Mouse (Mus musculus) CH12.LX (cell line): Measurements from ENCODE around the gene Tmem50b.

ENCODE experiments used
- E2F4 ChIP-seq: IDR thresholded peaks from 2 replicates; pipeline ENCODE4 v1.6.1; 2011; ENCODE audit warnings: low read depth, low read length, improper control_type of control experiment; ENCODE audit not compliant: insufficient replicate concordance
- KAT2A ChIP-seq: IDR thresholded peaks from 2 replicates; pipeline ENCODE4 v1.6.1; 2012; ENCODE audit warnings: low read length, improper control_type of control experiment, inconsistent platforms; ENCODE audit not compliant: insufficient replicate concordance
- POLR2A ChIP-seq: IDR thresholded peaks from 2 replicates; pipeline ENCODE4 v1.6.1; 2011; ENCODE audit warnings: low read depth, mild to moderate bottlenecking, improper control_type of control experiment, low read length
- SMC3 ChIP-seq: IDR thresholded peaks from 2 replicates; pipeline ENCODE4 v1.6.1; 2011; ENCODE audit warnings: low read depth, low read length, improper control_type of control experiment

GRCm38 (mm10) chr16:91611248-91611647 is 13.6 kb upstream of the Tmem50b start:
- no peak for TF ChIP-seq SMC3
- TF ChIP-seq E2F4: no peak
- no peak for TF ChIP-seq KAT2A
- no peak for TF ChIP-seq POLR2A
